Mouse (Mus musculus): ENCODE measurements around the gene G6pdx. TPM values are rescaled to one million over a fixed set of nuclear protein-coding genes. Genes with fewer than 3 reads are reported as not detected.

The G6pdx gene
- polyA plus RNA-seq, 1 experiment from 2014 or later = 25.7 TPM

GRCm38 (mm10) chrX:74368209-74368909 lies 60.6 kb downstream of the G6pdx start:
- Histone ChIP-seq H3K9ac (ENCODE audit: low read depth, low read length) (peak overlapping the region; percentile 87), H3K9me3 (replicated peaks; ENCODE audit: control insufficient read depth, low read length) (no peaks in the 10 kb centered on the region), H3K27ac (ENCODE audit: low read depth, low read length) (peak overlapping the region; percentile 62), H3K36me3 (ENCODE audit: control insufficient read depth, insufficient read depth, low read length) (no peaks in the 10 kb centered on the region), H3K27me3 (ENCODE audit: control insufficient read depth, insufficient read depth, low read length) (no peaks in the 10 kb centered on the region), H3K4me3 (ENCODE audit: low read depth, low read length) (peak overlapping the region; percentile 65), H3K4me1 (ENCODE audit: control insufficient read depth, insufficient read depth, low read length) (no peaks in the 10 kb centered on the region; the same call in 1 of the 2 replicates), H3K4me2 (peak overlapping the region; percentile 68)
- peak; percentile 58; the same call in 1 of the 2 replicates for ATAC-seq (replicated peaks; ENCODE audit: insufficient number of reproducible peaks, low FRiP score, low TSS enrichment)
- 18% methylated on average over 48 of the region's 49 CpGs for WGBS (ENCODE audit: insufficient replicate concordance)

GRCm38 (mm10) chrX:74367512-74367911 lies 61.5 kb downstream of the G6pdx start:
- Histone ChIP-seq H3K27me3 (ENCODE audit: control insufficient read depth, insufficient read depth, low read length) (no peaks in the 10 kb centered on the region), H3K9ac (ENCODE audit: low read depth, low read length) (peak overlapping the region; percentile 87), H3K4me3 (ENCODE audit: low read depth, low read length) (peak overlapping the region; percentile 65), H3K4me1 (ENCODE audit: control insufficient read depth, insufficient read depth, low read length) (no peaks in the 10 kb centered on the region; the same call in 1 of the 2 replicates), H3K36me3 (ENCODE audit: control insufficient read depth, insufficient read depth, low read length) (no peaks in the 10 kb centered on the region), H3K4me2 (peak overlapping the region; percentile 68), H3K27ac (ENCODE audit: low read depth, low read length) (no peak overlapping the region), H3K9me3 (replicated peaks; ENCODE audit: control insufficient read depth, low read length) (no peaks in the 10 kb centered on the region)
- ATAC-seq (replicated peaks; ENCODE audit: insufficient number of reproducible peaks, low FRiP score, low TSS enrichment) = no peak
- 63% methylated on average over 10 of the region's 10 CpGs for WGBS (ENCODE audit: insufficient replicate concordance)

Other genes starting within 250 kb of the G6pdx start
- 170 and 219 TPM in 2 replicates for gene Flna, start 179.4 kb downstream of the G6pdx start, polyA plus RNA-seq (2014; fragmentation: Nextera tagmentation; extraction: Ambion mirVana)
- gene Emd, start 174.5 kb downstream of the G6pdx start, polyA plus RNA-seq (2014; fragmentation: Nextera tagmentation; extraction: Ambion mirVana) = 16.7 and 22.3 TPM in 2 replicates
- gene Rpl10, start 158.4 kb downstream of the G6pdx start, polyA plus RNA-seq (2014; fragmentation: Nextera tagmentation; extraction: Ambion mirVana) = 532 and 534 TPM in 2 replicates
- 49.1 and 58.2 TPM in 2 replicates for gene Taz, start 147.3 kb downstream of the G6pdx start, polyA plus RNA-seq (2014; fragmentation: Nextera tagmentation; extraction: Ambion mirVana)
- 10.5 and 11.5 TPM in 2 replicates for gene Dnase1l1, start 146.9 kb downstream of the G6pdx start, polyA plus RNA-seq (2014; fragmentation: Nextera tagmentation; extraction: Ambion mirVana)
- 90.6 and 131 TPM in 2 replicates for gene Atp6ap1, start 132.1 kb downstream of the G6pdx start, polyA plus RNA-seq (2014; fragmentation: Nextera tagmentation; extraction: Ambion mirVana)
- gene Gdi1, start 124.2 kb downstream of the G6pdx start, polyA plus RNA-seq (2014; fragmentation: Nextera tagmentation; extraction: Ambion mirVana) = 131 and 162 TPM in 2 replicates
- gene Fam50a, start 116.2 kb downstream of the G6pdx start, polyA plus RNA-seq (2014; fragmentation: Nextera tagmentation; extraction: Ambion mirVana) = 52.9 and 54.2 TPM in 2 replicates
- 5.3 and 6.9 TPM in 2 replicates for gene Plxna3, start 100.1 kb downstream of the G6pdx start, polyA plus RNA-seq (2014; fragmentation: Nextera tagmentation; extraction: Ambion mirVana)
- 103 and 105 TPM in 2 replicates for gene Lage3, start 75.6 kb downstream of the G6pdx start, polyA plus RNA-seq (2014; fragmentation: Nextera tagmentation; extraction: Ambion mirVana)
- gene Ubl4a, start 56.0 kb downstream of the G6pdx start, polyA plus RNA-seq (2014; fragmentation: Nextera tagmentation; extraction: Ambion mirVana) = 66.5 and 71.0 TPM in 2 replicates
- 10.5 and 14.5 TPM in 2 replicates for gene Slc10a3, start 55.8 kb downstream of the G6pdx start, polyA plus RNA-seq (2014; fragmentation: Nextera tagmentation; extraction: Ambion mirVana)
- gene Fam3a, start 35.9 kb downstream of the G6pdx start, polyA plus RNA-seq (2014; fragmentation: Nextera tagmentation; extraction: Ambion mirVana) = 21.8 and 23.8 TPM in 2 replicates
- 19.4 and 23.2 TPM in 2 replicates for gene Ikbkg, start 35.9 kb downstream of the G6pdx start, polyA plus RNA-seq (2014; fragmentation: Nextera tagmentation; extraction: Ambion mirVana)
- not detected in 2 replicates for gene Gm6880, start 52.2 kb upstream of the G6pdx start, polyA plus RNA-seq (2014; fragmentation: Nextera tagmentation; extraction: Ambion mirVana)
- not detected in 2 replicates for gene Olfr1326-ps1, start 145.7 kb upstream of the G6pdx start, polyA plus RNA-seq (2014; fragmentation: Nextera tagmentation; extraction: Ambion mirVana)
- gene Olfr1325, start 163.5 kb upstream of the G6pdx start, polyA plus RNA-seq (2014; fragmentation: Nextera tagmentation; extraction: Ambion mirVana) = not detected in 2 replicates
- 0.17 TPM in 1 of 2 replicates, not detected in the other for gene Gm5640, start 216.4 kb upstream of the G6pdx start, polyA plus RNA-seq (2014; fragmentation: Nextera tagmentation; extraction: Ambion mirVana)

Data from heart, embryonic 11.5 days (tissue).